Mouse (Mus musculus) left cerebral cortex, postnatal 36 days (tissue): Measurements from ENCODE around the gene Phxr2. TPM values are rescaled to one million over a fixed set of nuclear protein-coding genes. Genes with fewer than 3 reads are reported as not detected.
A peak's percentile ranks its signal among the peaks of the same experiment; 100 is the strongest.
"Not testable (repeated sequence)": the region's sequence is repeated elsewhere in the genome, so short reads cannot be mapped to it uniquely, and the experiment has no call there.

Experiments used
- DNase-seq, 2 experiments: peaks; one replicate each; pipeline ENCODE4 v3.0.0; 2021 to 2022; ENCODE audit warnings: low spot score in 2 of 2, mixed read lengths in 1 of 2
- intact Hi-C: fragments of 180-260 bp; cut with DNase I; formaldehyde crosslinking; loops from one replicate; pipeline ENCODE4 v1.15.1; 2025
- total RNA-seq, 2 experiments: library from RNA; stranded (reverse); gene quantifications; 2 replicates each; pipeline ENCODE4 v1.2.3; 2021

Phxr2 gene
- total RNA-seq, result not detected

DNA sequence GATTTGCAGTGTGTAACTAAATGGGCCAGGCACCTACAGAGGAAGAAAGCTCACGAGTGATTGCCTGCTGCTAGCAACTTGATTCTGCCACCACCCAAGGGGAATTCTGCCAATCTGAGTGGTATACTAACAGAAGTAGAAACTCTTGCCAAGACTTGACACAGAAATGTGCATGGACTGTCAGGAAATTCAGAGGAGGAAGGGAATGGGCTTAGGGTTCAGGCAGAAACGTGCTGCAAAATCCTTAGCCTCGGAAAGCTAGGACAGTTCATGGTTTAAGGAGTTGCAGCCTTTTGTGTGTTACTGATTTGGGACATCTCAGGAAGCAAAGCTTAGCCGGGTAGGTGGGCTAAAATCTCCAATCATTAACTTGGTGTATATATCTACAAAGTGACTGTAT is at the start of gene Phxr2:
Gene Phxr2, minus strand, starts transcription at position 101 of the 400 bp plus-strand sequence.
- no peak for DNase-seq
- intact Hi-C loops, result no loop called here

DNA sequence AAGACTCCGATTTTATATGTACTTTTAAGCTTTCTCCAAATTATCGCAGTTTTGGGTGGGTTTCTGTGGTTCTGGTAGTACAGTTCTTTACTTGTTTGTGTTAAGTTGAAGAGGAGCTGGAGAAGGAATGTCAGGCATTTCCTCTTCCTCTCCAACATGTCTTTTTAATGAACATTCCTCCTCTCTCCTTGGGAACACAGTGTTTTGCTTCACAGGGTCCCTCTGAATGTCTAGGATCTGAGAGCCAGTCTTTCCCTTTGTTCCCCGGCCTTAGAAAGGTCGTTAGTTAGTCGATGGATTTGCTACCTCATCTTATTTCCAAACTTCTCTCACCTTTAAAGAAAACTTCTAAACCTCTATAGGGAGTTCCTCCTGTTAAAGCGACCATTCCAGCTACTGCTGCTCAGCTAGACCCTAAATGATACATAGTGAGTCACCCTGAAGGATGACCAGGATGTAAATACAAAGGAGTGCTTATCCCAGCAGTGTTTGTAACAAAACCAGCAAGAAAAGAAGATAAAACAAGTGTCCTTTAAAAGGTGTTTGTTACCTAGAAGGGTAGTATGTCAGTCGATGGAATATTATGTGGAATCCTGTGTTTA is 46.9 kb upstream of the Phxr2 start:
- intact Hi-C loops, result no loop called here
- no peak for DNase-seq

DNA sequence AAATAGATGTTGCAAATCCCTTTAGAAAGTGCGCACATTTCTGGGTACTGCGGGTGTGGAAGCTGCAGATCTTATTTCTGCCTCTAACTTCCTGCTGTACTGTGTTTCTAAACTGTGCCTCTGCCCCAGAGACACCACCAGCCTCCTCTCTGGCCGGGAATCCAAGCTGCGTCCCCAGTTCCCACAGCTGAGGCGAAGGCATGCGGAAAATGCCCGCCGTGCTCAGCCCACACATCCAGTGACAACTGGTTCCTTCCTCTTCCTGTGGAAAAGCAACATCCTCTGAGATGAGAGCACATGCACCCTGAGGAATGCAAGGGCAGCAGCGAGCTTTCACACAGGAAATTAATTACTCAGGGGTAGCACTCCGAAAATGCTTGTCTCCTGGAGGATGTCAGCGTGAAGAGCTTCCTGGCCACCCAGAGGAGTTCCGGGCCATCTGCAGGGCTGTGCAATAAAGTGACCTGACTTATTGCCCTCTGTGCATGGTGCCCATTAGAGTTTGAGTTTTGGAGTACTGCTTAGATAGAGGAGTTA is 45.9 kb upstream of the Phxr2 start:
- intact Hi-C loops, result no loop called here
- peak; percentile 30 to 38 for DNase-seq

DNA sequence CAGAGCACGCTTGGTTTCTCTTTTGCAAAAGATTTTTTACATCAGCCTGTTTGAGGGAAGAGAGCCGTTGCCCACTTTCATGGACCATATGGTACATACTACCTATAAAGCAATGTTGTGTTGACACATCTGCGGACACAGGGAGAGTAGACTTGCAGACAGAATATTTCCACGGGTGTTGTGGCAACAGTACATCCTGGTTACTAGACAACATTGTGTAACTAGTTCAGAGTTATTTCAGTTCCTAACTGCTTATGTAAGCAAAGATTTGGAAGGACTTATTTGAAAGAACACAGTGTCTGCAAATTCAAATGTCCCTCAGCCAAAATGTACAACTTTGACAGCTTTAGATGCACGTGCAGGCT is 43.6 kb upstream of the Phxr2 start:
- intact Hi-C loops, result loop anchor here (2.0 to 10.0 kb wide), 3 partner anchors 73 to 285 kb away; partner anchors contain the start of gene Dusp6
- DNase-seq, result peak; percentile 30 to 43

DNA sequence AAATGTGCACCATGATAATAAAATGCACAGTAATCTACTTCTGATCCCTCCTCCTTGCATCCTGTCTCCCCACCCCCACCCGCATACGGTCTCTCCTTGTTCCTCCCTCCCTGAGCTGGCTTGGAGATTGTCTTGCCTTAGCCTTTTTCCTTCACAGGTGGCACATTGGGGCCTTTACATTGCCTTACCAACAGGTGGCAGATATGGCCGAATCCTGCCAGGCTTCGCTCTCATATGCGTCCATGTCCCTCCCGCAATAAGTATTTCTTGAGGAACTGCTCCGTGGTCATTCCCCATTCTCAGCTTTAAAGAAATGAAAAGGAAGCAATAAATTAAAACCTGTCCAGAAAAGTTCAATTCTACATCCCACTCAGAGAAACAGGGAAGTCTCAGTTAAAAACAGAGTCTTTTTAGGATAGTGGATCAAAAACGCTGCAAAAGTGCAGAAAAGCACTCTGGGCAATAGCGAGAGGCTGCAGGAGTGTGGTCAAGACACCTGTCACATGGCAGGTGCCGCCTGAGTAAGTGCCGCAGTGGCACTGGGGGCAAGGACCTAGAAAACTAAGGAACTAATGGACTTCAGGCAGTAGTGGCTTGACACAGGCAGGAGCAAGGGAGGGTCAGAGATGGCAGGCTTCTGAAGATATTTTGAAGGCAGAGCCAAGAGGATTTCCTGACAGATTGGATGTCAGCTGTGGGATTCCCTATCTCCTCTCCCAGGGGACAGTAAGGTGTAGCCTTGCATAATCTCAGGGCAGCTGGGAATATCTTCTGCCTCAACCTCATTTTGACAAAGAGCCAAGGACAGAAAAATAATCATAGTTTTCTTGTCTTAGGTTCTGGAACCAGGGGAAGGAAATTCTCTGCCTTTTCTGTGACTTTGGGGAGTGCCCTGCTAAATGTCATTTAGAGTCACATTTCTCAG is 43.0 kb upstream of the Phxr2 start:
- intact Hi-C loops, result loop anchor here (2.0 to 10.0 kb wide), 3 partner anchors 73 to 286 kb away; partner anchors contain the start of gene Dusp6
- DNase-seq, result peak; percentile 12 to 30

DNA sequence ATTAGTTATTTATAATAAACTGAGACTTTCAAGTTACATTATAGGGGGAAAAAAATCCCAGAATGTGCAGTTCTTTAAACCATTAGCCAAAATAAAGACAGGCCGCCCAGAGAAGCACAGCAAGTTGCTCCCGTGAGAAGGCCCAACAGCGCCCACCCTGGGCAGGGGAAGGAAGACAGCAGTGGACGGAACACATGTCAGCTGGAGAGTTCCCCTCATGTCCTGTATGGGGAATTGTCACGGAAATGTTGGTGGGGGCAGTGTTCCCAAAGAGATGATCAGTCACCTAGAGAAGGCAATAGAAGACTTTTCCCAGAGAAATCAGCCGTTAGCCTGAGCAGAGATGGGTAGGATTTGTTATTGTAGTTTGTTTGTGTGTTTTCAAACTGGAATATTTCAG is 42.3 kb upstream of the Phxr2 start:
- DNase-seq, result no peak
- intact Hi-C loops, result loop anchor here (2.0 to 10.0 kb wide), 3 partner anchors 74 to 286 kb away; partner anchors contain the start of gene Dusp6

DNA sequence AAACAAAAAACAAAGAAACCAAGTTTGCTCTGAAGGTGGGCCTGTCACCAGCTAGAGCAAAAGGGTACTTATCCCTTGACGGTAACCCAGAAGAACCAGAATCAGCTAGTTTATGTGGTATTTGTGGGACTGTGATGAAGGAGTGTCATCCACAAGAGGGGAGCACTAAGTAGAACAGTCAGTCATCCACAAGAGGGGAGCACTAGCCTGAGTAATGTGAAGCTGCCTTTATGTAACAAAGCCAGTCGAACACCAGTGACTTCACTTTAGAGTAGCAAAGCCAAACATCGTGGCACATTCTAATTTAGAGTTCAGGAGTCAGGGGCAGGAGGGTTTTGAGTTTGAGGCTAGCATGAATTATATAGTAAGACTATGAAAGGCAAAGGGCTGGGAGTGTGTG is 40.3 kb upstream of the Phxr2 start:
- intact Hi-C loops, result loop anchor here (1.0 to 10.0 kb wide), 3 partner anchors 76 to 411 kb away; no protein-coding TSS in a partner anchor
- DNase-seq, result no peak

DNA sequence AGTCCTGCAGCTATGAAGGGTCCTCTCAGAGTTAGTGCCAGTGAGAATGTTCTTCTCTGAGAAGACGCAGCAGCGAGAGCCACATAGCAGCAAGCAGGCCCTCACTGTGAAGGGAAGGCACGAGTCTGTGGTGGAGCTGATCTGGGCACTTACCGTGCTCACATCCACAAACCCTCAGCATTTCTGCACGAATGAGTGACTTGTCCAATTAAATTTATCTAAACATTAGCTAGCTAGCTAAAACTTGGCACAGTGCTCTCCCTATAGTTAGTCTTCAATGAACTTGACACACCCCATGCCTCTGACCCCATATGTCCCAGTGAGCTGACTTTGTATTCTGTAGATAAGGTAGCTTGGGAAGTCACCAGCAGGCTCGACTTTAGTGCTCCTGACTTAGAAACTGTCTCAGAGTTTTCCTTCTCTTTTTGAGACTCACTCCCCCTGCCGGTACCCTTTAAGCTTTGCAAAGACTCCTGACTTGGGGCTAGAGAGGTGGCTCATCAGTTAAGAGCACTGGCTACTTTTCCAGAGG is 39.7 kb upstream of the Phxr2 start:
- DNase-seq, result no peak

DNA sequence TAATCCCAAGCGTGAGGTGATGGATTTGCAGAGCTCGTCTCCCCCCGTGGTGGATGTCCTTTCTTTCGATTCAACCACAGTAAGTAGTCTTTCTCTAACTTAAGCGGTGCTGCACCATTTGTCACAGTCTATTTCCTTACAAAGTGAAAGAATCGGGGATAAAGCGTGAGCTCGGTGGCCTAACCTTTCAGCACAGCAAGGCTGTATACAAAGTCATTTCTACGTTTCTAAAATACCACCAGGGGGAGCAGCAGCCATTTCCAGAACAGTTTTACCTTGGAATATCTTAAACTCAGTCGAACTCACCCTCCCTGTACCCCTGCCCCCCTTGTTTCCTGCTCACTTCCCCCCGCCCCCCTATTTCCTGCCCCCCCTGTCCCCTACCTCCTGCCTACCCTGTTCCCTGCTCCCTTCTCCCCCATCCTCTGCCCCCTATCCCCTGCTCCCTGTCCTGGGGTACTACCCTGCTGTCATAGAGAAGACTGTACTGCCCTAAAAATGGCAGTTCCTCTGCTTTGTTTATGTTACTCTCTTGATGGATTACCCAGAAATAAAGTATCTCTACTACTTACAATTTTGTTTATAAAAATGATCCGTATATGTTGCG is 38.8 kb upstream of the Phxr2 start:
- peak in 1 of 2 experiments; percentile 11 for DNase-seq
- intact Hi-C loops, result loop anchor here (1.0 to 10.0 kb wide), 3 partner anchors 77 to 450 kb away; no protein-coding TSS in a partner anchor

More for the DNA sequence above, 39.7 kb upstream of the Phxr2 start:
- intact Hi-C loops, result loop anchor here (1.0 to 10.0 kb wide), 4 partner anchors 76 to 449 kb away; no protein-coding TSS in a partner anchor

DNA sequence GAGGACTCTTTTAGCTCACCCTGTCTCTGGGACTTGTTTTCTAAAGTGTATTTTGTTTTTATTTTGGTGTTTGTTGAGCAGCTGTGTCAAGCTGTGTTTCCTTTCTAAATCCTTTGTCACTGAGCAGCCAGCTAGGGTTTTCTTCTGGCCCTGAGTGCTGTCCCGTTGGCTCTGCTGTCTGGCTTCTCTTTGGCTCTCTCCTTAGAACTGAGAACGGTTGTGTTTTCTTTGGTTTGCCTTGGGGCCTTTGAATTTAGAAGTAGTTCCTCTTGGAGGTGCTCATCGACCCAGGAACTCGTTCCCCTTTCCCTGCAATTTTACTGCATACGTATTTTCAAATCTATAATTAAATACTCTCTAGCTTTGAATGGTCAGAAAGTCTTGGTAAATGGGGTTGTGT is 36.9 kb upstream of the Phxr2 start:
- intact Hi-C loops, result loop anchor here (10.0 kb wide), 1 partner anchor 292 kb away; no protein-coding TSS in a partner anchor
- DNase-seq, result no peak

DNA sequence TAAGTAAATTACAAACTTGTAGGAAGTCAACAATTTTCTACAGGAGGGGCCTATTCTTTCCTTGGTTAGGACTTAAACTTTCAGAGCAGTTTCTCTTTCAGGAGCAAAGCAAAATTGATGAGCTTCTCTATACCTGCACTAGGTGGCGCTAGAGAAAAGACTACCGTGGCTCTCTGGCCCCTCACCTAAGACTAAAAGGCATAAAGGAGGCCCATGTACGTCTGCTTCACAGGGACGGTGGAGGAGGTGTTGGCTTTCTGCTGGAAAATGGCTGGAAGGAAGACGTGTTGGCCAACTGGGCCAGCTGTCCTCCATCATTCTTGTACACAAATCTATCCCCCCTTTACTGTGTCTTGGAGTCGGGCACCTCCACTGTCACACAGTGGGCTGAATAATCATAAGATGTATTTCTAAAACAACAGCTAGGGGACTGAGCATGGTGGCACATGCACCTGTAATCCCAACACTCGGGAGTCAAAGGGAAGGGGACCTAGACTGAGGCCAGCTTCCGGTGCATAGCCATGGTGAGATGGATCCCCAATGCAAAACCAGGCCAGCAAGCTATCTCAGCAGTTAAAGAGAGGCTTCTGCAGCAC is 36.0 kb upstream of the Phxr2 start:
- intact Hi-C loops, result loop anchor here (1.0 to 10.0 kb wide), 2 partner anchors 293 to 415 kb away; no protein-coding TSS in a partner anchor
- no peak for DNase-seq

DNA sequence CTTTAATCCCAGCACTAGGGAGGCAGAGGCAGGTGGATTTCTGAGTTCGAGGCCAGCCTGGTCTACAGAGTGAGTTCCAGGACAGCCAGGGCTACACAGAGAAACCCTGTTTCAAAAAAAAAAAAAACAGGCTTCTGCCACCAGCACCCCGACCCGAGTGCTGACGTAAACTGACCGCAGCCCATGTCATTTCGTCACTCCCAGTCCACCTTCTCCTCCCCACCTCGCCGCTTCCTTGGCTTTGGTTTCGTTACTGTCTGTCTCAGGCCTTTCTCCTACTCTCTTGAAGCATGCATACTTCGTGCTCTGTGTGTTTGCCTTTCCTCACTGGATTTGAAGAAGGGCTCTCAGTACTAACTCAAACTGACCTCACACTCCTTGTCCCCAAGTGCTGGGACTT is 31.6 kb upstream of the Phxr2 start:
- intact Hi-C loops, DNase-seq: not testable (repeated sequence)

DNA sequence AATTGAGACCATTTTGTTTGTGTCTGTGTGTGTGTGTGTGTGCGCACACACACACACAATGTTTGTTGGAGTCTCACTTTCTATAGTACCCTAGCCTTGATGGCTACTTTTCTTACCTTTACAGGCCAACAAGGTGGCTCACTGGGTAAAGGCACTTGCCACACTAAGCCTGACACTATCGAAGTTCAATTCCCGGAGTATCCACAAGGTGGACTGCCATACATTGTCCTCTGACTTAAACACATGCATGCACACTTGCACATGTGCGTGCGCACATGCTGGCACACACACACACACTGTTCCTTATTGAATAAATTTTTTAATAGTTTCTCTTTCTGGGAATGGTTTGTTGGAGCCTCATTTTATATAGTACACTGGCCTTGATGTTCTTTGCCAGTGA is 30.7 kb upstream of the Phxr2 start:
- intact Hi-C loops, result no loop called here
- no peak for DNase-seq

DNA sequence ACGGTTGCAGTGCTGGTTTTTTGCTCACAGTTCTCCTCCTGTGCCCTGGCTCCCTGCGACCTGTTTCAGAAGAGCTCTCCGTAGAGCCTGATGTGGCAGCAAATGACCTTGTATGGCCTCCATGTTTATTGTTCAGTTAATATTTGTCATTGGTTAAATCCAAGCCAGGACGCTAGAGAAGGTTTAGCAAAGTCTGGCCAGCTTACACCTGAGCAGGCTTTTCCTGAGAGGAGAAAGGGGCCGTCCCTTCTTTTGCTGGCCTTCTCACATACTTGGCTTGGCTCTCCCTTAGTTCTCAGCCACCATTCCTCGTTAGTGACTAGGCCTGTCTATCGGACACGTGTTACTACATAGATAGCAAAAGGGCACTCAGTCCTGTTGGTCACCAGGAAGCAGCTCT is 28.5 kb upstream of the Phxr2 start:
- intact Hi-C loops, result no loop called here
- no peak for DNase-seq

DNA sequence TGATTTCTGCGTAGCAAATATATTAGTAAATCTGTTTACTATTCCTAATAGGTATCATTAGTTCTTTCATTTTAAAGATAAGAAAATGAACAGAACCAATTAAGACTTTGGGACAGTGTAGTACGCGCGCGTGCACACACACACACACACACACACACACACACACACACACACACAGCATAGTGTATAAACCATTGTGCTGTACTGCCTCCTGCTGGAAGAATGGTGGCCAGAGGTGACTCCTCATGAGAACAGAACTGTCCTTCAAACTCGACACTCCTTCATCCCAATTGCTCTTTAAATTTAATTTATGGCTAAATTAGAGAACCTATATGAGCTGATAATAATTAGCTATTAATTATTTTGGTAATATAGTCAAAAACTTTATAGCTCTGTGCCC is 25.9 kb upstream of the Phxr2 start:
- intact Hi-C loops, result no loop called here
- DNase-seq, result no peak

DNA sequence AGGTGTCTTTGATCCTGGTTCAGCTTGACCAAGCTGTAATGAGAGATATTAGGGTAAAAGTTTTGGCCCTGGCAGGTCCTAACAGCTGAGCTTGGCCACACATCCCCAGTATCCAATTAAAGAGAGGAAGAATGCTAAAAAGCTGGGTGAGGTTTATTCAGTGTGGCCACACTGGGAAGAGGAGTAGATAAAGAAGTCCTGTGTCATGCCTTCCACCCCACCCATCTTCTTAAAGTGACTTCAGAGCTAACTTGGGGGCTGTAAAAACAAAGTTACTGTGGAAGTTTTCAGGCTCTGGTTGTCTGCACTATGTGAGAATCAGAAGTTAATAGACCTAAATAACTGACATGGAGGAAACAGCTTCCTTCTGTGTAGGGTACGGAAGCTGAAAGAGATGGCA is 25.5 kb upstream of the Phxr2 start:
- intact Hi-C loops, result no loop called here
- DNase-seq, result no peak

DNA sequence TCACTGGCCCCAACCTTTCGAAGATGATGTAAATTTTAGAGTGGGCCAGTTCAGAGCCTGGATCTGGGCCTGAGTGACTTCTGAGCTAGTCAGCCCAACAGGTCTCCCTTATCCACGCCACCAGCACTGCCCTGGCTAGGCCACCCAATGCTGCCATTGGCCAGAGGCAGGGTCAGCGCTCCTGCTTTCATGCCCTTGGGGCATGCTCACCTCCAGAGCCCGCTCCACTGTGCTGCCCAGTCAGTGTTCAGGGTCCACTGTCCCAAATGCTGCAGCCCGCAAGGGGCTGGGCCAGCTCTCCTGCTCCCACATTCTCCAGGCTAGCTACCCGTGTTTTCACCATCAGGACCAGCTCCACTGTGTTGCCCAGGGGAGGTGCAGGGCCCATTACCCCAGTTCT is 23.9 kb upstream of the Phxr2 start:
- intact Hi-C loops, result no loop called here
- DNase-seq, result no peak

DNA sequence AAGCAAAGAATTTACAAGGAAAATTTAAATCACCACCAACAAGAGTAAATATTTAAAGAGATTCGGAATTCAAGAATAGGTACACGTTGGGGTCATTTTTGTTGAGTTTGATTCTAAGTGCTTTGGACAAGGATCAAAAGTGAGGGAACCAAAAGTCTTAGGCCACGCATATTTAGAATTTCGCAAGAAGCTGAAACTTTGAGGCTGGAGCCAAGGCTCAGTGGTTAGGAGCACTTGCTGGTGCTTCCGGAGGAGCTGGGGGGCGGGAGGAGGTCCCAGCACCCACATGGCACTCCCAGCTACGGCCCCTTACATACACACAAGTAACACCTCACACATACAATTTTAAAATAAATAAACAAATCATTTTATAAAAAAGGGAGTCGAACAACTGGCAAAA is 20.5 kb upstream of the Phxr2 start:
- DNase-seq, result no peak
- intact Hi-C loops, result no loop called here

DNA sequence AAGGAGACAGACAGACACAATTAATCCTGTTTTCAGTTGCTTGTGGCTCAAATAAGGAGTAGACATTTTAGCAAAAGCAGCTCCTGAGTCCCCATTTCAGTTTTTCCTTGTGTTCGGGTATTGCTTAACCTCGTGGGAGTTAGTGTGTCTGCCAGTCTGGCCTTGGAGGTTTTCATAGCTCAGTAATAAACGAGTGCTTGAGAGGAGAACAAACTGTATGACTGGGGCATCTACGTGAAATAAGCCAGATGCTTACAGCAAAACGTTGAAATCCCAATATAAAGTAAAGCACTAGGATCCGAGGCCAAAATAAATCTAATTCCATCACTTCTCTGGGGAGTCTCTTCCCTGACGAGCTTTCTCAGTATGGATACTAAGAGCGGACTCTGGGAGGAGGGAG is 19.5 kb upstream of the Phxr2 start:
- intact Hi-C loops, result no loop called here
- no peak for DNase-seq
